Mouse (Mus musculus) cerebellum, adult 11 months (tissue): ENCODE data around the gene Myl4.
"Not testable (repeated sequence)": the region's sequence is repeated elsewhere in the genome, so short reads cannot be mapped to it uniquely, and the experiment has no call there.

Experiments
- DNase-seq: peaks from one replicate; pipeline ENCODE4 v3.0.0; 2022

Gene Myl4

DNA sequence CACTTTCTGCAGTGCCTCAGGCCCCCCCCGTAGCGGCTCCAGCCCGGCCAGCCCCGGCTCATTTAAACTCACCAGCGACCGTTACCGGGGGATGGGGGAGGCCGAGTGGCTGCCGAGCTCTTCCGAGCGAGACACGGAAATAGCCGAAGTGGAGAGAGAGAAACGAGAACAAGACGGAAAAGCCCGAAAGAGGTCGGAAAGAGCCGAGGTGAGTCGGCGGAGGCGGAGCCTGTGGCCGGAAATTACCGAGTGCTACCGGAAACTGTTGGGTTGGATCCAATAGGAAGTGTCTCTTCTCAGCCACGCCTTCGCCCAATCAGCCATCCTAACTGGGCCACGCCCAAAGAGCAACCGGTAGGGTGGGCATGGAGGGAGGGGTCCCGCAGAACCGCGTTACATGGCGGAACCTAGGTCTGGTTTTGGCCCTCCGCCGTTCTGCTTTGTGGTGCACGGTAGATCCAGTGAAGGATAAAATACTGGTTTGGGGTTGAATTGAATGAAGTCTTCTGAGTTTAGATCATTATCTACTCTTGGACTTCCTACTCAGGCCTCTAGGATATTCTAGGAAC, at the start of gene Myl4, which contains the start of gene Cdc27:
Gene Myl4, plus strand, starts transcription at position 258 of the 569 bp plus-strand sequence.
Gene Cdc27, minus strand, starts transcription at position 215 of the 569 bp plus-strand sequence.
- DNase-seq = peak; percentile 100

DNA sequence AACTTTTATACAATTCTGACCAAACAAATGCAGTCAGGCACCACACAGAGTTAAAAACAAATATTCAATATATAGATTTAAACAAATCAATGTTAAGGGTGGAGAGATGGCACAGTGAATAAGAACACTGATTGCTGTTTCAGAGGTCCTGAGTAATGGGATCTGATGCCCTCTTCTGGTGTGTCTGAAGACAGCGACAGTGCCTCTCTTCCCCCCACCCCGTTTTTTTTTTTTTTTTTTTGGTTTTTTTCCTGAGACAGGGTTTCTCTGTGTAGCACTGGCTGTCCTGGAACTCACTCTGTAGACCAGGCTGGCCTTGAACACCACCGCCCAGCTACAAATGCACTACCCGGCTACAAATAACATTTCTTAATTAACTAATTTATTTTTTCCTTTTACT, 42.0 kb upstream of the Myl4 start:
- no peak for DNase-seq

DNA sequence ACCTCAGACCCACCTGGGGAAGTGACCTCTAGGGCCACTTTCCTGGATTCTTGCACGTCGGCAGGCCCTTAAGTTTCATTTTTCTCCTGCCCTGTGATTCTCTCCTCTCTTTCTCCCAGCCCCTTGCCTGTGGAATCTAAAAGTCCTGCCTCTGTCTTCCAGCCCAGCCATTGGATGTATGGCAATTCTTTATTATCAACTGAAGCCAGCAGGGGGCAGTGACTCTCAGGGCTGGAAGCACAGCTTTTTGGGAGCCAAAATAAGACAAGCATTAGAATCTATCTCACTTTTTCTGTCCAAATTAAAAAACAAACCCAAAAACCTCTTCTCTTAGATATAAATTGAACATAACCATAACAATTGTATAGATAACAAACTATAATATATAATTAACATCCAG, 39.9 kb upstream of the Myl4 start:
- DNase-seq = no peak

DNA sequence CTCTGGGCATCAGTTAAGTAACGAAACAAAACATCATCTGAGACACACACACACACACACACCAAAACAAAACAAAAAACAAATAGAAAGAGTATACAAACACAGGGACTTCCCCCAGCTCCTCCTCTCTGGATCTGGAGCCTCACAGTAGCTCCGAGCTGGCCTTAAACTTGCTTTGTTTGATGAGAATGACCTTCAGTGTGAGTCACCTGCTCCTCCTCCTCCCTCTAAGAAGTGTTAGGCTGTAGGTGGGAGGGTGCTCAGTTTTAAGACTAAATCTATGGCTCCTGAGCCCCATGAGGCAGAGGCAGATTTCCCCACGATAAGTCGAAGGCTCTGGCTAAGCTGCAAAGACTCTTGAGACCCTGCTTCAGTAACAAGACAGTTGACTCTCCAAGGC, 38.0 kb upstream of the Myl4 start:
- no peak for DNase-seq

DNA sequence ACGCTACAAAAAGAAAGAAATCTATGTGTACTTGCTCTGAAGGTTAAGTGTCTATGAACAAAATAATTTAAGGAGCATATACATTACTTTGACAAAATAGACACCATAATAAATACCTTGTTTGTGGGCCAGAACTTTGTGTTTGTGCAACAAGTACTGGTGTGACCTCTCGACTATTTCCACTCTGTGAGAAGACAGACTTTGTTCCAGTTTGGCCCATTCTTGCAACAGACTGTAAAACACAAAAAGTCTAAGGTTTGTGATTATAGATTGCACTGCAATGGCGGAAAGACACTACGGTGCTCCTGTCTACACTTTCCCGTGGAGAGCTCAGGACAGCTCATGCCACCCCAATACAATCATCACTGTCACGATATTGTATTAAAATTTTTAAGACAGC, 24.5 kb upstream of the Myl4 start:
- DNase-seq = no peak

DNA sequence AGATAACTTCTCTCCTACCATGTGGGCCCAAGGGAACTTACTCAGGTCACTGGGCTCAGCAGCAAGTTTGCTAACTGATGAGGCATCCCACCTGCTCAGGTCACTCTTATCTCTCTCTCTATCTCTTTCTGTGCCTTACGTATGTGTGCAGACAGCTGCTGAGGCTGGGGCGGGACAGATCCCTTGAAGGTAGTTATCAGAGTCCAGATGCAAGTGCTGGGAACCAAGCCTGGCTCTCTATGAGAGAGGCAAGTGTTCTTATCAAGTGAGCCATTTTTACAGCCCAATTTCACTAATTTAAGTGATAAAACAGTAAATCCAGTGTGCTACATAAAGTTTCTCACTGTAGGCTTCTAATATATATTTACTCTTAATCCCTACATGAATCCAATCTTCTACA, 13.6 kb upstream of the Myl4 start:
- no peak for DNase-seq

DNA sequence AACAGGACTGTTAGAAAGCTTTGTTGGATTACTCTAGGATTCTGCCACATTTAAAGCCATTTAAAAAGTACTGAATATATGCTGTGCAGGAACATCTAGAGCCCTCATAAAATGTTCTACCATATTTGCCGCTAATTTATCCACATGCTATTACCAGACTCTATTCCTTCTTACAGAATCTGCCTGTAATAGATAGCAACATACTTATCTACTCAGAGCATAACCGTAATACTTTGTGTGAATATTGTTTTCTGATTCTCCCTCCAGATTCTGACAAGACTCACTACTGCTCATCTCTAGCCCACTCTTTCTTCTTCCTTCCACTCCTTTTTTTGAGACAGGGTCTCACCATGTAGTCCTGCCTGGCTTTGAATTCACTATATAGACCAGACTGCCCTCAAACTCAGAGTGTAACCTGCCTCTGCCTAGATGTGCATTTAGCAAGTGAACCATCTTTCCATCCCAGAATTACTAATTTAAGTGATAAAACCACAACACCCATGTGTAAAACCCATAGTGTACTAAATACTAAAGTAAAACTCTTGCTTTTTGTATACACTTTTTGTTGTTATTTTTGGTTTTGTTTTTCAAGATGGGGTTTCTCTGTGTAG, 12.4 kb upstream of the Myl4 start:
- DNase-seq = no peak

DNA sequence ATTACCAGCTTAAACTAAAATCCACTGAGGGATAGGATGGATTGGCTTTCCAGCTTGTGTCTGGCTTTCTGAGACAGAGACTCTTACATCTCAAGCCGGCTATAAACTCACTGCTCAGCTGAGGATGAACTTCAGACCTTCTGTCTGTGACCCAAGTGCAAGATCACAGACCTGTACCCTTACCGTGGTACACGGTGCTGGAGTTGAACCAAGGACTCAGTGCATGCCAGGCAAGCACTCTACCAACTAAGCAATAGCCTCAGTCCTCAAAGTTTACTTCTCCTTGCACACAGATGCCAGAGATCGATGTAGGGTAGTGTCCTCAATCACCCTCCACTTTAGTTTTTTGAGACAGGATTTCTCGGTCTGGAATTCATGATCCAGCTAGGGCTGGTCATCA, 10.7 kb upstream of the Myl4 start:
- DNase-seq = no peak

DNA sequence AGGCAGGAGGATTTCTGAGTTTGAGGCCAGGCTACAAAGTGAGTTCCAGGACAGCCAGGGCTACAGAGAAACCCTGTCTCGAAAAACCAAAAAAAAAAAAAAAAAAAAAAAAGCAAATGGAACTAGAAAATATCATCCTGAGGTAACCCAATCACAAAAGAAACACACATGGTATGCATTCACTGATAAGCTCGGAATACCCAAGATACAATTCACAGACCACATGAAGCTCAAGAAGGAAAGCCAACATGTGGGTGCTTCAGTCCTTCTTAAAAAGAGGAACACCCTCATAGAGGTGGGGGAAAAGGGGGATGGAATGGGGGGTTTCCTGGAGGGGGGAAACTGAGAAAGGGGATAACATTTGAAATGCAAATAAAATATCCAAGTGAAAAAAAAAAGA, 7.1 kb upstream of the Myl4 start:
- DNase-seq = not testable (repeated sequence)

DNA sequence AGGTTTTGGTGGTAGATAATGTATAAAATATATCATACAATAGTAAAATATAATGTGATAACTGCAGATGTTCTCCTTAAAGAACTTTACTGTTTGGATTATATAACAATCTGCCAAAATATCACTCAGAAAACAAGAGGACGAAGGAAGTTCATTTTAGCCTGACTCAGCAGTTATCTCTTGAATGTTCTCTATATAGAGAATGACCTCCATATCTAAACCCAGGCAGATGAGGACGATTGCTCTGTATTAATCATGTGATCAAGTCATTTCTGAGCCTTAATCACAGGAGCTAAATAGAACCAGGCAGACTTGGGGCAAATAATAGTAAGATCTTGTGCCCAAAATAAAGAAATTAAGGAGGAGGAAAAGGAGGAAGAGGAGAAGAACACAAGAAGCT, 6.0 kb upstream of the Myl4 start:
- DNase-seq = no peak

DNA sequence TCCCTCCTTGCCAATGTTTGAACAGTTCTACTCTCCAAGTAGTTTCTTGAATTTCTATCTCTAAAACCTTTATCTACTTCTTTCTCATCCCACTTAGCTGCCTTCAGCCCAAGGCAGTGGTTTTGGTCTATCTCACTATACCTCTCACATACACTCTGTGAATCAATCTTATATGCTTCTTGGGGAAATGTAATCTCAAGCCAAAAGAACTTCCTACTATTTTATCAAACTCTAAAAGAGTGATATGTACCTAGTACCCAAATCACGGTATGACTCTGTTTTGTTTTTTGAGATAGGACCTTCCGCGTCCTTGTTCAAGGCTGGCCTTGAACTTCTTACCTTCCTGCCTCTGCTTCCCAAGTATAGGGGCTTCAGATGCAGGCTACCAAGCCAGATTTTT, 3.0 kb upstream of the Myl4 start:
- DNase-seq = no peak

DNA sequence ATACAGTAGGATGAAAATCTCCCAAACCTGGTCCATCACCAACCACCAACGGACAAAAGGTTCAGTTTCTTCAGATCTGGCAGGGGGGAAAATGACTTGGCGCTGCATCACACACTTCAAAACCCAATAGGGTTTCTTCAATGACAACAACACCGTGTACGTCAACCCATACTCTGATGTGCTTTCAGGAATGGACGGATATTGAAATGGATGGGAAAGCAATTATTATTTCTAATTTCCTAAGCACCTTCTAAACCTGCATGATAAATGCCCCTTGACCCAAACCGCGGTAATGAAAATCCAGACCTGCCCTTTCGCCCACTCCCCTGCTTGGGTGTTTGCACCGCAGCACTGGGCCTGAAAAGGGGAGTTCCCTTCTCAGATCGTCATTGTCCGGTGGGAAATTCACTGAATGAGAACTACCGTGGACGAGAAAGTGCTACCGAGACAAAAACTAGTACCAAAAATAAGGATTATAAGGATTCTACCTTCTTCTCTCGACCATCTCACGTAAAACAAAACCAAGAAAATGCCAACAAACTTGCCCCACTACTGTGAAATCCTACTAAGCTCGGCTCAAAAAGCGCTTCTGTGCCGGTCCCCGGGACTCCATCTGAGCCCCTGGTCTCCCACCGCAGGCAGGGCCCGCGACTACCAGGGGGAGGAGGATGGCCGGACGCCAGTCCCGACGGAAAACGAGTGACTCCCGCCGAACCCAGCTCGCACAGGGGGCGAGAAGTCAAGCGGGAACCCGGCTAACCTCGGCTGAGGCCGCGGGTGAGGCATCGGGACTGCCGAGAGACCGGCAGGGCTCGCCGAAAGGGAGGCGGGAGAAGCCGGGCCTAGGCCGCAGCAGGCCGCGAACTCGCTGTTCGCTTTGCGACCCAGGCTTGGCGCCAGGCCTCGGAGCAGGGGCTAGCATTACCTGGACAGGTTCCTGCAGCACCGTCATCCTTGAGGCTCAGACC, 741 bp upstream of the Myl4 start:
- DNase-seq = peak; percentile 8

DNA sequence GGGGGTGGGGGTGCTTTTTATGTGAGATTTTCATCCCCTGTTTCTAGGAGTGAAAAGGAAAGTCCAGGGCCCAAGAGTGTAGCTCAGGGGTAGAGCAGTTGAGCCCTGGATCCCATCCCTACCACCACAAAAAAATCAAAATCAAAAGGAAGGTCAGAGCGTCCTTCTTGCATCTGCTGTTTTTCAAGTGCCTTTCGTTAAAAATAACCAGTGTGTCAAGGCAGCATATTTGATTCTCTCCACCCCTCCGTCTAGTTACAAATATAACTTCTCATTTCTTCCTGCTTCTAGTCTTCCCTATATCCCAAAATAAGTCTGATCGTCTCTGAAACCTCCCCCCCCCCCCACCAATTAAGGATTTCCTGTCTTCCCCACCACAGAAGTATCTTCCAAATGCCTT, 7.6 kb downstream of the Myl4 start:
- DNase-seq = no peak

DNA sequence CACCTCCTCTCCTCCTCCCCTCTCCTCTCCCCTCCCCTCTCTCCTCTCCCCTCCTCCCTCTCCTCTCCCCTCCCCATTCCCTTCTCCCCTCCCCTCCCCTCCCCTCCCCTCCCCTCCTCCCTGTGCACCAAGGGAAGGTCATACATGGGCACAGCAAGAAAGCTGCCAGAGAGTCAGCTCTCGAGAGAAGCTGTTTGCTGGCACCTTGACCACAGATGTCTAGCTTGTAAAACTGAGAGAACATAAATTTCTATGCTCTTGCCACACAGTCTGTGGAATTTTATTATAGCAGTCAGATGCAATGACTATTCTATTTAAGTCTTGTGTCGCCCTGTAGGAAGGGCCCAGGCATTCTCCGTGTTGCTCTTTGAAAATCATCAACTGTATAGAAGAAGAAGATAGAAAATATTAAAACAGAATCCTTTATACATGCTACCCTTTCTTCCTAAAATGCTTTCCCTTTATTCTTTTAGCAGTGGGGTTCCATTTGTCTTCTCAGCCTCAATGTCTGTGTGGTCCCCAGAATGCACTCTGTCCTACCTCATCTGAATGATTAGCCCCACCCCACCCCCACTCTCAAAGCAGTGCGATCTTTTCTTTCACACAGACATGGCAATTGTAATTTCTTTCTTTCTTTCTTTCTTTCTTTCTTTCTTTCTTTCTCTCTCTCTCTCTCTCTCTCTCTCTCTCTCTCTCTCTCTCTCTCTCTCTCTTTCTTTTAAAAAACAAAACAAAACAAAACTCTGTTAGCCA, 8.4 kb downstream of the Myl4 start:
- DNase-seq = no peak

DNA sequence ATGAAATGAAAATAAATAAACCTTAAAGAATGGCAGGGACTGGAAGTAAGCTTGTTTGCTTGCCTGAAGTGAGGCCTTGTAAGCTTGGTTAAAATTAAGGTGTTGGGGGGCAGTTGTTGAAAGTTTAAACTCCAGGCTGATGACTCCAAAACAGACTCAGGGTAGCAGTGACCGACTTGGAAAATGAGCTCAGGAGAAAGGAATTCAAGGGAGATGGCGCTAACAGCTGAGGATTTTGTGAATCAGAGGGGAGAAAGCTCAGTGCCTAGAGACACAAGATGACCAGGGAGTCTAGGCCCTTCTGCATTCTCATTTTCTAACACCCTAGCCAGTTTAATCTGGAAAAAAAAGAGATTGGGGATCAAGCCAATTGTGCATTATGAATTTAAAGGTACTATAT, 10.5 kb downstream of the Myl4 start:
- DNase-seq = no peak

DNA sequence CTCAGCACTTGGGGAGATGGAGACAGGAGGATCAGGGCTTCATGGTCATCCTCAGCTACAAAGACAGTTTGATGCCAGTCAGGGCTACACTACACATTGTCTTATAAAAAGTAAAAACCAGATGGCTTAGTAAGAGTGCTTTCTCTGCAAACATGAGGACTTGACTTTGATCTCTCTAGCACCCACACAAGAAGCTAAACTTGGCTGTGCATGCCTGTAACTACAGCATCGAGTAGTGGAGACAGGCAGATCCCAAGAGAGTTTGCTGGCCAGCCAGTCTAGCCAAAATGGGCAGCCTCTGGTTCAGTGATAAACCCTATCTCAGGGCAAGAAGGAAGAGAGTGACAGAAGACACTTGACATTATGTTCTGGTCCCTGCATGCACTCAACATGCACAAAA, 13.0 kb downstream of the Myl4 start:
- DNase-seq = no peak

DNA sequence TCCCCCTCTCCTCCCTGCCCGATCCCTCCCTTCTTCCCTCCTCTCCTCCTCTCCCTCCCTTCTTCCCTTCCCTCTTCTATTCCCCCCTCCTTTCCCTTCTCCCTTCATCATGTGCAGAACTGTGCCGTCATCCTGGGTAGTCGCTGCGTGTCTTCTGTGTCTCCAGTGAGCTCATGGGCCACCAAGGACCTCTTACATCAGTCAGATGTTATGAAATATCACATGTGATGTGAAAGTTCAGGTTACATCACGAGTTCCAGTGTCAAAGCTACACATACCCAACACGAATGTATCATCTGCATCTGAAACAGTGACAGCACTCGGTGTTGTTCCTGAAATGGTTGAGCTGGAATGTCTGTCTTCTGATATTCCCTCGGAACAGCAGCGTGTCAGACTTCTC, 14.7 kb downstream of the Myl4 start:
- DNase-seq = no peak

DNA sequence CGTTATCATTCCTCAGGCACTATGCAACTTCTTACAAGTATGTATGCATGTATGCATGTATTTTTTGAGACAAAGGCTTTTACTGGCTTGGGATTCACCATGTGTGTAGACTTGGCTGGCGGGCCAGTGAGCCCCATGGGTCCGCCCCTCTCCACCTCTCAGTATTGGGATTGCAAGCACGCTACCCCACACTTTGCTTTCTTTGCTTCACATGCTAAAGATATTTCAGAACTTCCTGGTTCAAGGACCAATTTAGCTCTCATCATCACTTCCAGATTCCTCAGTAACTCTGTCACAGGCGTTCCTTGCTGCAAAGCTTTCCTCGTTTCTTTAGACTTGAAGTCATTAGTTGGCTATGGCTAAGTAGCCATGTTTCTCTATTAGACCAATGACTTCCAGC, 15.6 kb downstream of the Myl4 start:
- no peak for DNase-seq

DNA sequence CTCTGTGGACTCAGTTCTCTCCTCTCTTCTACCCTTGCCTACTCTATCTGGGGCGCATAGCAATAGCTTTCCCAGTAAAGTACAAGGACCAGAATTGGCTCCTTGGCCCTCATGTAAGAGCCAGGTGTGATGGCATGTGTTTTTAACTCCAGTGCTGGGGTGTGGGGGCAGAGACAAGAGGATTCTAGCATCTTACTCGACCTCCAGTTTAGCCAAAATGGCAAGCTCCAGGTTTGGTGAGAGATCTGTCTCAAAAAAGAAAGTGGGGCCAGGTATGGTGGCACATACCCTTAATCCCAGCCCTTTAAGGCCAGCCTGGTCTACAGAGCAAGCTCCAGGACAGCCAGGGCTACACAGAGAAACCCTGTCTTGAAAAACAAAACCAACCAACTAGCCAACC, 16.3 kb downstream of the Myl4 start:
- no peak for DNase-seq

DNA sequence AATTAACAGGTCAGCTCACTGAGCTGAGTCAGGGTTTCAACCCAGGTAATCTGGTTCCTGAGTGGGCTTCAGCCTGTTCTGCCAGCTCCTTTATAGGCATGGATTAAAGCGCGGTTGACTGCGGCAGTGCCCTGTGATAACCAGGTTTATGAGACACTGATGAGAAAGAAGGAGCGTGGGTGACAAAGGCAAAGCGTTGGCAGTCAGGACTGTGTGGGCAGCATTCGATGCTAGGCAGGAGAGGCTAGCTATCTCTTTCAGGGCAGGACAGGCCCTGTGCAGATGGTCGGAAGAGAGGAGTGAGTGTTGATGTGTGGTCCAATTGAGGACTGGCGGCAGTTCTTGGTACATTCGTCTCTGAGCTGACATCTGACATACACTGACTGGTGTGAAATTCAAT, 17.3 kb downstream of the Myl4 start:
- no peak for DNase-seq

DNA sequence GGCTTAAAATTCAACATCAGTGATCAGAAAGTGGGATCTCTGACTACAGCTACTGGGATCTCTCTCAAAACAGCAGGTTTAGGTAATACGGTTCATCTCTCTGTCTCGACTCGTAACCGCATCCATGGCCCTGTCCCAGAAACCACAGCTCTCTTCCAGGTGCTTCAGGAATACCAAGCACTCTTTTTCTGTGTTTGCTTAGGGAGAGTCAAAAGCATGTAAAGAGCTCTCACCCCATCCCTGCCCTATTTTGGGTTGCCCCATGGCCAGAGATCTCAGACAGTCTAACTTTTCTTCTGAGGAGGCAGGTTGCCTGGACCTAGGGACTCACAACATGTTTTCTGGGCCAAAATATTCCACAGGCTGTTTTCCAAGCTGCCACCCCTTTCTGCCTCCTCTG, 17.9 kb downstream of the Myl4 start:
- no peak for DNase-seq

DNA sequence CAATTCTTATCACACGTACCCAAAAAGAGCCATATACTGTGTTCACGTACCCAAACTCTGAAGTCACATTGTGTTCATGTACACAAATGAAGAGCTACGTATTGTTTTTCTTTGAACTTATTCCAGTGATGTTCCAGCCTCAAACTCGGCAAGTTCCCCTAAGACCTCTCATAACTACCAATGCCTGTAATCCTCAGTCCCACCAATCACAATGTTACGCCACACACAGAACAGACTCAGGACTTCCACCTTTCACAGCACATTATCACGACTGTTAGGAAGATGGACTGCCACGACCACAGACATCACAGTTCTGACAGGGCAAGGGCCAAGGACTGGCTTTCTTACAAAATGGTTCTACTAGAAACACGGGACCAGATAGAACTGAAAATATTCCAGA, 20.1 kb downstream of the Myl4 start:
- not testable (repeated sequence) for DNase-seq

DNA sequence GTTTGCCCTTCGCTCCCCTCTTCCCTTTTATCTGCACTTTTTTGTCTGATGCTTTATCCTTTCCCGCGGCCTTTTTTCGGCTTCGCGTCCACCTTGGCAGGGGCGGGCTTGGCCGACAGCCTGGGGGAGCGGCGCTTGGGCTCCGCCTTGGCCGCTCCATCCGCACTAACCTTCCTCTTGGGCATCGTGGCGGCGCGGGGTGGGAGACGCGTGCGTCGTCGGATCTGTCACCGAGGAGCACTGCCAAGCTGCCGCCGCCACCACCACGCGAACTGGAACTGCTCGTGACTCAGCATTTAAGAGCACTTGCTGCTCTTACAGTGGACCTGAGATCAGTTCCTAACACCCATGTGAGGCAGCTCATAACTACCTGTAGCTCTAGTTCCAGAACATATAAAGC, 20.9 kb downstream of the Myl4 start:
- DNase-seq = not testable (repeated sequence)
